Mouse (Mus musculus) brain, embryonic 14.5 days (tissue): ENCODE measurements around the gene Trim72.

ENCODE experiments used
- CTCF ChIP-seq: fragments of 200-500 bp; IDR thresholded peaks from 2 replicates; pipeline ENCODE4 v1.5.1; 2012; ENCODE audit warnings: inconsistent platforms, mild to moderate bottlenecking, moderate library complexity, borderline replicate concordance; ENCODE audit not compliant: insufficient read depth, insufficient read length; ENCODE audit errors: extremely low read depth
- POLR2A ChIP-seq: fragments of 200-500 bp; IDR thresholded peaks from 2 replicates; pipeline ENCODE4 v1.6.1; 2012; ENCODE audit warnings: mild to moderate bottlenecking, inconsistent platforms, borderline replicate concordance; ENCODE audit not compliant: poor library complexity, insufficient read depth, insufficient read length, severe bottlenecking; ENCODE audit errors: extremely low read depth

GRCm38 (mm10) chr7:128045640-128046039 lies 41.9 kb downstream of the Trim72 start:
- no peak for TF ChIP-seq POLR2A
- TF ChIP-seq CTCF, result no peak
